Mouse (Mus musculus) gastrocnemius, postnatal 10 days (tissue): ENCODE results near the gene Gm21987. TPM values are rescaled to one million over a fixed set of nuclear protein-coding genes. Genes with fewer than 3 reads are reported as not detected.

Source experiments
- DNase-seq: peaks from one replicate; pipeline ENCODE4 v3.0.0; 2021; ENCODE audit warnings: mixed read lengths
- total RNA-seq, 2 experiments: library from RNA; stranded (reverse); gene quantifications; 2 replicates each; pipeline ENCODE4 v1.2.3; 2021

Gene Gm21987
- total RNA-seq, 2 experiments from 2014 or later, result not detected

DNA sequence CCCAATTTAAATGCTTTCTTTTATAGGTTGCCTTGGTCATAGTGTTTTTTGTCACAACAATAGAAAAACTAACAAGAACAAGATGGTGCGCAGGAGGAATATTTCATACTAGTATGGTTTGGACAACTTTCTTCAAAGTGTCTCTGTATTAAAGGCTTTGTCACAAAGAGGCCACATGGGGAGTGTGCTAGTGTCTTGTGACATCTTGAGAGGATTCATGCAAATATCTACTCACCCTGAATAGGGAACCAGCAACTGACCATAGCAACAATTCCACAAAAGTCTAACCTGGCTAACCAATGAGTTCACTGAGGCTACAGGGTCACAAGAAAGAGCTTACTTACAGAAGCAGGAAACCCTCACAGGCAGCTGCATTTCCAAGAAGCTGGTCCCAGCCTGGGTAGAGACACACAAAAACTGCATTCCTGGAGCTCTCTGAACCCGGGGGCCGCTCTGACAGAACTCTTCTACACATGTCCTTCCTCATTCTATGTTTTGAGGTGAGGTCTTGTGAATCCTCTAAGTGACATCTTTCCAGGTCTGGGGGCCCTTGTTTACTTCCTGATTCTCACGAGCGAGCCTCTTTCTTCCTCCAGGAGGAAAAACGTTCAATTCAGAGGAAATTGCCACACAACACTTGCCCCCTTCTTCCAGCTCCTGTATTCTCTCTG, 48.4 kb downstream of the Gm21987 start:
- no peak for DNase-seq

DNA sequence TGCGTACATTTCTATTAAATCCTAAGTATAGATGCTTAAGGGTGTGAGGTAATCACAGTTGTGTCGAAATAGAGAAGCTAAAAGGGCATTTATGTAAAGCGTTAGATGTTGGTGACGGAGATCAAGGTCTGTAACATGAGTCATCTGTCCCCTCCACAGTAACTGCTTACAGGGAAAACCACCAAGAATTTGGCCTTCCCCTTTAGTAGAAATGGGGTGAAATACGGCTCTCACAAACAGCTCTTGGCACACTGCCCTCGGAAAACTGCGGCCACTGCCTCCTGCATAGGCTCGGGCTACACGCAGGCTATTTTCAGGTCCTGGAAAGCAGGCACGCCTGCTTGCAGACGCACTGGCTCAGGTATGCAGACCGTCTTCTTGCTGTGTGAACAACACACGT, 49.3 kb downstream of the Gm21987 start:
- DNase-seq, result peak; percentile 72

DNA sequence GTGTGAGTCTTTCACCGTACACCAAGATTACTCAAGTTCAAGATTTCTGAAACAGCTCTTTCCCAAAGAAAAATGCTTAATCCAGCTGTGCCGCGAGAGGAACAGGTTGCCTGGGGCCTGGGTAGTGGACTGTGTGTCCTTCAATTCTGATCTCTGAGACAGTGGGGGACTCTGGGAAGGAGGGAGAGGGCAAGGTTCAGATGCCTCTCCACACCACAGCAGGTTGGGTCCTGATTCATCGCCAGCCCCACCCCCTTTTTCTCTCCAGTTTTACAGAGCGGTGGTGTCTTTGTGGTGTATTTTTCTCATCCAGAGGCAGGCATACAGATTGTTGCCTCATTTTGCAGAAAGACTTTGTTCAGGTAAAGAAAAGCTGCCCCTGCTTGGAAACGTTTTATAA, 51.4 kb downstream of the Gm21987 start:
- no peak for DNase-seq

- no peak for DNase-seq
These were observed 52.2 kb downstream of the Gm21987 start for GRCm38 (mm10) chr16:38399076-38399475.

DNA sequence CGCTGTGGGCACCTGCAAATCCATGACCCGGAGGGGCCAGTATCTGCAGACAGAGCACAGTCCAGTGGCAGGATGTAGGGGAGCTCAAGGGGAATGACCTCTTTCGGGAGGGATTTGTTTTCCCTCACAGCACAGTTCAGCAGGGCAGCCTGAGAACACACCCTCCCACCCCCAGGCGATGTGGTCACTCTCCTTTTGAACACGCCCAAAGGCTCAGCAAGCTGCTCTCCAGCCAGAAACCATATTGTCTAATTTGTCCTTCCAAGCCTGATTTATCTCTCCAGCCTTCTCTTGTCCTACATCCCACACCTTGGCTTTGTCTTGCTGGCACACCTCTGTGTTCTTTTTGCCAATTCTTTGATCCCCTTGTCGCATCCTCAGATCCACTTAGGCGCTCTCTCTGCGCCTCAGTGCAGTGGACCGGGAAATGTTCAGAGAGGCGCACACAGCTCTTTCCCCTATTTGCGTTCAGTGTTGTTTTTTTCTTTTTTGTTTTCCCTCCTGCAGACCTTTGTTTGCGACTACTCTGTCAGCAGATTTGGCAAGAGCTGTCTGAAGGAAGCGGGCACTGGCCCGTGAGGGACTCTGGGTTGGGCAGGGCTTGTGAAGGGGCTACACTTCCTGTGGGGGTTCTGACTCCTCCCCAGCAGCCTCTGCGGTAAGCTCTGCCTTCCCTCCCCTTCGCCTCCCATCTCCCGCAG, 52.8 kb downstream of the Gm21987 start:
- DNase-seq, result peak; percentile 36

GRCm38 (mm10) chr16:38400311-38400960, 53.6 kb downstream of the Gm21987 start:
- DNase-seq, result no peak

GRCm38 (mm10) chr16:38401468-38401867, 54.6 kb downstream of the Gm21987 start:
- no peak for DNase-seq

DNA sequence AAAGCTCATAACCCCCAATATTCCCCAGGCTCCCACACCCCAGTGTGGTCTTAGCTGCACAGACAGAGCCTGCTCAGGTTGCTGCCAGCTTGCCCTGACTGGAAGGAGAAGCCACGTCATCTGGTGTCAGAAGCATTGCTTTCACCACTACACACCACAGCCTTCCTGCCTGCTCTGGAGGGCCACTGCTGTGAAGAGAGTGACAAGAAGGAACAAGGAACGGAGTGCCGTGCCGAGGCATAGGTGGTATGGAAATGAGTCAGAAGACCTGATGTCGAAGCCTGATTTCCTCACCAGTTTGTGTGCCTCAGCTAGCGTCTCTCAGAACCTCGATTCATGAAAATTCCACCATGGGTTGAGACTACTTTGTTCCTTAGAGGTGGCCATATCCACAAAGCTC, 56.8 kb downstream of the Gm21987 start:
- DNase-seq, result no peak

DNA sequence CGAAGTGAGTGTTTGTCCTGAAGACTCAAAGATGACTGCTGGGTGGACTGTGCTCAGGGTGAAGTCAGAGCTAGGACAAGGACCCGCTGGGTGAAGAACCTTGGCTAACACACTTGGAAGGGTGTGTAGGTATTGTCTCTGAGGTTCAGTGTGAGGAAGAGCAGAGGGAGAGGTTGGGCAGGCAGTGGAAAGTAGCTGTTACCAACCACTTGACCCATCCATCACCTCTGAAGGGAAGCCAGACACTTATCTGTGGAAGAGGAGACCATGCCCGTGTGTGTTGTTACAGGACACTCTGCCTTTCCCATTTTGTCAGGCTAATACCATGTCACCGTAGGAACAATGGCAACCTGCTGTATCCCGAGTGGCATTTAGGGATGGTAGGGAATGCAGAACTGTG, 59.5 kb downstream of the Gm21987 start:
- DNase-seq, result no peak

DNA sequence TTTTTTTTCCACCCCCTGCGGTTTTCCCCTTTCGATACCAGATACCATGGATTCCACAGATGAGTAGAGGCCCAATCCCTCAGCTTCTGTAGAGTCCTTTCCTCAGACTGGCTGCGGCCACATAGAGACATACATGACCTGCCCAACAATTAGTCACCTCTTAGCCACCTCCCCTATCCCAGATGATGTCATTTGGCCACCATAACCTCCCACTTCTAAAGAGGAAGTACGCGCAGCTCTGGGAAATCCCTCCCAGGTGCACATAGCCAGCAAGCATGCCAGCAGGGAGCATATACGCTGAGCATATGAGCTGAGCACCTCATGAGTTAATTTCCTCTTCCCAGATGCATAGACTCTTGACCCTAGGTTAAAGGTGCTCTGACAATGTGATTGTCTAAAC, 59.9 kb downstream of the Gm21987 start:
- no peak for DNase-seq

- DNase-seq, result no peak
These were observed 60.7 kb downstream of the Gm21987 start for GRCm38 (mm10) chr16:38407584-38407983.

DNA sequence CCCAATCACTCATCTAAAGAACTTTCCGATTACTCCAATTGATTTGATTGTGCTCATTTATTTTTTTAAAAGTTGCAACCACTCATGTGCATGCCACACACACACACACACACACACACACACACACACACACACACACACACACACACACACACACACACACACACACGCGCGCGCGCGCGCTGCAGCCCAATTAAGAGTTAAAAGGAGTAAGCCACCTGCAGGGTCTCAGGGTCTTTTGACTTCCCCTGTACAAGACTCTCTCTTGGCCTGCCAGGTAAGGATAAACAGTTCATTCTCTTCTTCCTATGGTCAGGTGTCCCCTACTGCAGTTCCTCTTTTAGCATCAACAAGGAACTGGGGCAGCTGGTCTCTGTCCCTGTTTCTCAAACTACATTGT, 61.6 kb downstream of the Gm21987 start:
- DNase-seq, result no peak

Other genes with a start within 250 kb of the Gm21987 start
- gene Nr1i2, start 52.2 kb upstream of the Gm21987 start, total RNA-seq, result not detected
- gene Maats1, start 4.9 kb upstream of the Gm21987 start, total RNA-seq, result under 1 TPM in 1 of 2 experiments, not detected in 1; 0.11 TPM
- gene Cox17, start within 50 bp of the Gm21987 start, total RNA-seq, result 100 to 1,000 TPM; 127 to 139 TPM
- 10 to 100 TPM; 56.0 to 67.3 TPM for gene Popdc2, start 15.2 kb downstream of the Gm21987 start, total RNA-seq
- 1 to 10 TPM; 1.4 to 1.6 TPM for gene Pla1a, start 86.1 kb downstream of the Gm21987 start, total RNA-seq
- gene Adprh, start 105.7 kb downstream of the Gm21987 start, total RNA-seq, result 10 to 100 TPM; 32.4 to 33.1 TPM
- gene Cd80, start 108.5 kb downstream of the Gm21987 start, total RNA-seq, result under 1 TPM; 0.23 to 0.36 TPM
- 10 to 100 TPM; 34.8 to 41.2 TPM for gene Timmdc1, start 175.6 kb downstream of the Gm21987 start, total RNA-seq
- 10 to 100 TPM in 1 of 2 experiments, 1 to 10 TPM in 1; 9.3 to 12.1 TPM for gene Poglut1, start 203.2 kb downstream of the Gm21987 start, total RNA-seq
- 10 to 100 TPM; 22.9 to 35.5 TPM for gene Tmem39a, start 211.7 kb downstream of the Gm21987 start, total RNA-seq